Mouse (Mus musculus) heart, embryonic 11.5 days (tissue): ENCODE results near the gene Akt1. TPM values are rescaled to one million over a fixed set of nuclear protein-coding genes. Genes with fewer than 3 reads are reported as not detected.

Experiments used
- ATAC-seq: fragments of 200-750 bp; cut with Nextera tagmentation; replicated peaks from 2 replicates; pipeline ENCODE4 v1.8.0; 2017; ENCODE audit warnings: moderate library complexity; ENCODE audit not compliant: insufficient number of reproducible peaks, low FRiP score, low TSS enrichment
- H3K27ac ChIP-seq: fragments of 300-500 bp; sonication (generic); 2 replicates; pipeline ENCODE4 v1.5.1; 2014; ENCODE audit warnings: mild to moderate bottlenecking, low read depth, low read length
- H3K27me3 ChIP-seq: fragments of 300-500 bp; sonication (generic); 2 replicates; pipeline ENCODE4 v1.6.1; 2014; ENCODE audit warnings: mild to moderate bottlenecking, low read length, mixed read lengths; ENCODE audit not compliant: control insufficient read depth, insufficient read depth
- H3K36me3 ChIP-seq: fragments of 300-500 bp; sonication (generic); 2 replicates; pipeline ENCODE4 v1.6.1; 2014; ENCODE audit warnings: mild to moderate bottlenecking, low read length, moderate library complexity, mixed read lengths; ENCODE audit not compliant: control insufficient read depth, insufficient read depth
- H3K4me1 ChIP-seq: fragments of 300-500 bp; sonication (generic); 2 replicates; pipeline ENCODE4 v1.6.1; 2014; ENCODE audit warnings: low read length; ENCODE audit not compliant: control insufficient read depth, insufficient read depth
- H3K4me2 ChIP-seq: fragments of 300-500 bp; sonication (generic); 2 replicates; pipeline ENCODE4 v1.6.1; 2014; ENCODE audit warnings: mild to moderate bottlenecking, moderate library complexity
- H3K4me3 ChIP-seq: fragments of 300-500 bp; sonication (generic); 2 replicates; pipeline ENCODE4 v1.5.1; 2014; ENCODE audit warnings: low read depth, low read length
- H3K9ac ChIP-seq: fragments of 300-500 bp; sonication (generic); 2 replicates; pipeline ENCODE4 v1.6.1; 2014; ENCODE audit warnings: mild to moderate bottlenecking, low read depth, low read length, moderate library complexity
- H3K9me3 ChIP-seq: fragments of 300-500 bp; sonication (generic); replicated peaks from 2 replicates; pipeline ENCODE4 v1.6.1; 2016; ENCODE audit warnings: low read length; ENCODE audit not compliant: control insufficient read depth
- WGBS: fragments of 180-500 bp; shearing (Covaris S2); extraction: QIAGEN DNeasy Blood & Tissue Kit; methylation state at CpG from one replicate; pipeline ENCODE4 v1.1.7; 2014; ENCODE audit not compliant: insufficient replicate concordance; 5-methylcytosine and 5-hydroxymethylcytosine counted together
- polyA plus RNA-seq: library from polyadenylated mRNA; unstranded; fragments of >200 nt; fragmentation: Nextera tagmentation; extraction: Ambion mirVana; gene quantifications from 2 replicates; pipeline ENCODE4 v1.2.1, GENCODE M21; 2014

Akt1 gene
- polyA plus RNA-seq, 1 experiment from 2014 or later, result 94.2 TPM

DNA sequence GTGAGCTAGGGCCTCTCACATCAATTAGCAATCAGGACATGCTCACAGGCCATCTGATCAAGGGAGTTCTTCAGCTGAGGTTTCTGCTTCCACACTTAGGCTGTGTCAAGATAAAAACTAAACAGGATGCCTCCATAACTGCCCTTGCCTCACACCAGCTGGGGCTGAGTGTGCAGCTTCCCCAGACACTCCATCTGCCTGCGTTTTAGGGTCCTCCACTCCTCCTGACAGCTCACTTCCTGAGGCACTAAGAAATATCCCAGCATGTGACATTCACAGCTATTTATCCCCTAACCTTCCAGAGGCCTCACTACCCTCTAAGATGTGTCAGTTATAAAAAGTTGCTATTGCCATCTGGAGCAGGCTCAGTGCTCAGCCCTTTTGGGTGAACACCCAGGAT lies 43.2 kb downstream of the Akt1 start:
- Histone ChIP-seq H3K27me3 (no peaks in the 10 kb centered on the region), H3K4me1 (peaks cover 30% of the 10 kb centered on the region), H3K9me3 (no peaks in the 10 kb centered on the region), H3K27ac (no peak overlapping the region), H3K4me3 (no peak overlapping the region), H3K4me2 (no peak overlapping the region), H3K36me3 (no peaks in the 10 kb centered on the region), H3K9ac (no peak overlapping the region)
- 29% methylated on average over 1 of the region's 1 CpGs for WGBS
- no peak for ATAC-seq

DNA sequence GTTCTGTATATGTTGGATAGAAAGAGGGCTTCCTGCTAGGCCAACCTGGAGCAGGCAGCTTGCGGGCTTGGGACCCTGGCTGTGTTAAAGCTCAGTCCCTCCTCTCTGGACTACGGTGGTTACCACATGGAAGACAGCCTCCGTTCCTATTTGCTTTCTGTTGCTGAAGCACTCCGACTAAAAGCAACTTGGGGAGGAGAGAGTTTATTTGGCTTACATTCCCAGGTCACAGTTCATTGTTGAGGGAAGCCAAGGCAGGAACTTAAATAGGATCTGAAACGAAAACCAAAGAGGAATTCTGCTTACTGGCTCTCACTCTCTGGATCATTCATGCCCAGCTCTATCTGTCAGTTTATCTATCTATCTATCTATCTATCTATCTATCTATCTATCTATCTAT lies 43.9 kb downstream of the Akt1 start:
- H3K9me3 ChIP-seq, result no peaks in the 10 kb centered on the region
- WGBS, result 82% methylated on average over 5 of the region's 5 CpGs
- no peak overlapping the region for H3K4me2 ChIP-seq
- no peak for ATAC-seq
- H3K4me3 ChIP-seq, result no peak overlapping the region
- no peak overlapping the region for H3K27ac ChIP-seq
- peaks cover 37% of the 10 kb centered on the region for H3K4me1 ChIP-seq
- H3K36me3 ChIP-seq, result no peaks in the 10 kb centered on the region
- H3K9ac ChIP-seq, result no peak overlapping the region
- no peaks in the 10 kb centered on the region for H3K27me3 ChIP-seq

DNA sequence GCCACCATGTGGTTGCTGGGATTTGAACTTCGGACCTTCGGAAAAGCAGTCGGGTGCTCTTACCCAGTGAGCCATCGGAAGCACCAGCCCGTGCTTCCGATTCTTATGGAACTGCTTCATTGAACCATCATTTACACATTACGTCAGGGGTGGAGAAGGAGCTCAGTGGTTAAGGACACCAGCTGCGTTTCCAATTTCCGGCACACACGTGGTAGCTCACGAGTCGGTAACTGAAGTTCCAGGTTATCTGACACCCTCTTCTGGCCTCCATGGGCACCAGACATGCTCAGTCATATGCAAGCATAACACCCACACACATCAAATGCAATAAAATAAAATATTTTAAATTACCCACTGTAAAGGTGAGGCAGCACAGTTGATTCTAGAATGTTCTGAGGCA lies 44.7 kb downstream of the Akt1 start:
- H3K27ac ChIP-seq, result no peak overlapping the region
- no peak overlapping the region for H3K4me3 ChIP-seq
- WGBS, result 91% methylated on average over 12 of the region's 12 CpGs
- no peak for ATAC-seq
- no peak overlapping the region for H3K4me2 ChIP-seq
- no peaks in the 10 kb centered on the region for H3K36me3 ChIP-seq
- H3K27me3 ChIP-seq, result no peaks in the 10 kb centered on the region
- H3K4me1 ChIP-seq, result peaks cover 39% of the 10 kb centered on the region
- H3K9me3 ChIP-seq, result no peaks in the 10 kb centered on the region
- H3K9ac ChIP-seq, result no peak overlapping the region

DNA sequence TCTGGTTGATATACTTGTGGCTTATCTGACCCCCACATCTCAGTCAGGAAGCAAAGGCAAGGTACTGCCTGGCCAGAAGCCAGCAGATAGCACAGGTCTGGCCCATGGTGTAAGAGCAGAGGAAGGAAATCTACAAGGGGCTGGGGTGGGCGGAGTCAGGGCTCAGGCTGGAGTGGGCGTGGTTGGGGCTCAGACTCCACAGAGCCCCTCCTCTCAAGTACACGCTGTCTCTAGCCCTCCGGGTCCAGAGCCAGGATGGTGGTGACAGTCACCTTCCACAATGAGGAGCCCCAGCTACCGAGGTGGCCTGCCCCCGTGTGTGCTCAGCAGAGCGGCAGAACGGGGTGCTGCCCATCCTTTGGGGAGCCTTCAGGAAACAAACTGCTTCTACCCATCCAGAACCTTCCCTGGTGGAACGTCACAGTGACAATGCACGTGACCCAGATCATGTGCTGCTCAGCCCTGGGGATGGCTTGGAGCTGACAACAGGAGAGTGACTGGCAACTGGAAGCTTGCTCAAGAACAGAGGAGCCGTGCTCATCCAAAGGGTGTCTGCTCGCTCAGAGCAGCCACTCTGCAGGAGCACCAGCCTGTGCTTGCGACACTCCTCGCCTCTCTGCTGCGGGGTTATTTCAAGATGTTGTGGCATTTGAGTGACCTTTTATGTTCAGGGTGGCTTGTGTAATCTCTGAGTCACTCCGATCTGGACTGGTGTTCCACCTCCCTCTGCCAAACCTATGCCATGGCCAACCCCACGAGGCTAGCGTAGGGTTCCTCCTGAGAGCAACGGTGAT lies 45.6 kb downstream of the Akt1 start:
- Histone ChIP-seq H3K4me3 (peak overlapping the region; percentile 16; the same call in 1 of the 2 replicates), H3K27me3 (no peaks in the 10 kb centered on the region), H3K27ac (peak overlapping the region; percentile 46), H3K36me3 (no peaks in the 10 kb centered on the region), H3K9ac (0 out of 2 replicates have a peak overlapping the region, but pooled peaks have one; percentile 10), H3K9me3 (no peaks in the 10 kb centered on the region), H3K4me2 (peak overlapping the region; percentile 69), H3K4me1 (peaks cover 39% of the 10 kb centered on the region)
- peak; percentile 79 for ATAC-seq
- 24% methylated on average over 19 of the region's 19 CpGs for WGBS

DNA sequence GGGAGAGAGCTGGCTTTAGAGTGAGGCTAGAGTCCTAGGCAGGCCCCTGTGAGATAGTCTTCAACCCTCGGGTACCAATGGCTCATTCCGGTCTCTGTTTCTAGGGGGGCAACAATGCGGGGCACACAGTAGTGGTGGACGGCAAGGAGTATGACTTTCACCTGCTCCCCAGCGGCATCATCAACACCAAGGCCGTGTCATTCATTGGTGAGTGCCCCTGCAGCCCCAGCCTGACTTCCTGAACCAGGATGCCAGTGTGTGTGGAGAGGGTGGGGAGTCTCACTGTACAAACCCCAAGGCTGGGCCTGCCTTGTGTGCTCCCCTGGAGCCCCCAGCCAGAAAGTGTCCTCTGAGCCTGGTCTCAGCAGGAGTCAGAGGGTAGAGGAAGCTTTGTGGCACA lies 46.5 kb downstream of the Akt1 start:
- ATAC-seq, result no peak
- H3K9ac ChIP-seq, result 0 out of 2 replicates have a peak overlapping the region, but pooled peaks have one; percentile 6
- WGBS, result 78% methylated on average over 6 of the region's 6 CpGs

DNA sequence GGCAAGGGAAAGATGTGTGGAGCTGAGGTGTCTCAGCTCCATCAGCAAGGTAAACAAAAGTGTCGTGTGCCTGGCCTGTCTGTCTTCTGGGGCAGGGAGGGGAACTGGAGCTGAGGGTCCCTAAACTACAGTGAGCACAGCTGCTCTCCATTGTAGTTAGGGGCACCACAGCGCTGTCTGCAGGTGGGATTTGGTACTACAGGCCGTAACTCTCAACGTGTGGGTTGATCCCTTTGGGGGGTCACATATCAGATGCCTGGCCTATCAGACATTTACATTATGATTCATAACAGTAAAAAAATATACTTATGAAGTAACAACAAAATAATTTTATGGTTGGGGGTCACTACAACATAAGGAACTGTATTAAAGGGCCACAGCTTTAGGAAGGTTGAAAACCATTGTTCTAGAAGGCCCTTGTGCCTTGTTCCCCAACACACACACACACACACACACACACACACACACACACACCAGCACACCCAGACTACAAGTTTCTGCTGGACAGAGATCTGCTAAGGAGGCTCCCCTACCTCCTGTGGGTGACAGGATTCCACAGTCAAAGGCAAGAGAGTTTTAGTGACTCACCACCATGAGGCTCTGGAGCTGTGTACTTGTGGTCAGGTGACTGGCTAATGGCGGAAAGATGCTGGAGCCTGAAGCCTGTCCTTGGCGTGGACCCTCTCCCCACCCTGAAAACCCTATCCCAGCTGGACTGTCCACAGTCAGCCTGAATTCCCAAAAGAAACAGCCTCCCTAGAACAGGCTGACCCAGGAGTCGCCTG lies 47.4 kb downstream of the Akt1 start:
- no peaks in the 10 kb centered on the region for H3K36me3 ChIP-seq
- H3K27me3 ChIP-seq, result no peaks in the 10 kb centered on the region
- 62% methylated on average over 7 of the region's 7 CpGs for WGBS
- H3K27ac ChIP-seq, result no peak overlapping the region
- no peak overlapping the region for H3K4me2 ChIP-seq
- no peak overlapping the region for H3K4me3 ChIP-seq
- no peak overlapping the region for H3K9ac ChIP-seq
- no peaks in the 10 kb centered on the region for H3K9me3 ChIP-seq
- no peak for ATAC-seq
- H3K4me1 ChIP-seq, result peaks cover 50% of the 10 kb centered on the region

More for the DNA sequence above, 46.5 kb downstream of the Akt1 start:
- H3K36me3 ChIP-seq, result no peaks in the 10 kb centered on the region
- H3K4me2 ChIP-seq, result no peak overlapping the region
- peak overlapping the region; percentile 57 for H3K27ac ChIP-seq
- no peaks in the 10 kb centered on the region for H3K9me3 ChIP-seq
- no peaks in the 10 kb centered on the region for H3K27me3 ChIP-seq
- peaks cover 44% of the 10 kb centered on the region for H3K4me1 ChIP-seq
- no peak overlapping the region for H3K4me3 ChIP-seq

DNA sequence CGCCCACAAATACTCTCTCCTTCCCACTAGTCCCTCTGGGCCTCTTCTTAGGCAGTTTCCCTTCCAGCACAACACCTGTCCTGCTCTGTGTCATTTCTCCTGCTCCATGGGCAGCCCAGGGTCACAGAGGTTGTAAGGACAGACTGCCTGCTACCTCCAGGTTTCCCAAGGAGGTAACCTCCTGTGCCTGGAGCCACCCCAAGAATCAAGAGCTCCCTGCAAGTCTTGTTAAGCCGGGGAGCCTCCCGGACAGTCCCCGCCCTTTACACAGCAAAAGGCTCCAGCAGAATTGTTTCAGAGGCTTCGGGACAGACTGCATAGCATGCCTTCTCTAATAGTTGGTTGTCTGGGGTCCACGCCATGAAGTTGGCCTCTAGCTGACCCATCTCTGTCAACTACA lies 48.2 kb downstream of the Akt1 start:
- Histone ChIP-seq H3K4me1 (peaks cover 53% of the 10 kb centered on the region), H3K27me3 (no peaks in the 10 kb centered on the region), H3K4me3 (no peak overlapping the region), H3K9me3 (no peaks in the 10 kb centered on the region), H3K27ac (no peak overlapping the region), H3K4me2 (no peak overlapping the region), H3K36me3 (no peaks in the 10 kb centered on the region), H3K9ac (no peak overlapping the region)
- WGBS, result 67% methylated on average over 6 of the region's 6 CpGs
- ATAC-seq, result no peak

DNA sequence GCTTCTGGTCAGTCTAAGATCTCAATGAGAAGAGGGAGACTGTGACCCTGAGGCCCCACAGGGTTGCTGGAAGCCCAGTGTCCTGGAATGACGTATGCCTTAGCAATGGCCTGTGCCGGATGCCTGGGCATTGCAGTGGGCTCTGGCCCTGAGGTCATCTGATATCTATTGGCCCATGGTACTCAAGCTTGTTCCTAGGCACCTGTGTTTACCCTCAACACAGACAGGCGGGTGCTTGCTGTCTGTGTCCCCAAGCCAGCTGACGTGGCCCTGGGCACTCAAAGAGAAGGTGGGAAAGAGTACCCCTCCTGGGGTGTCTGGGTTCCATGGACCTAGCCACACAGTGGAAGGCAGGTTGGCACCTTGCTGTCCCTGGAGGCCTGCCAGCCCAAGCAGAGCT lies 49.0 kb downstream of the Akt1 start:
- WGBS, result 74% methylated on average over 4 of the region's 4 CpGs
- Histone ChIP-seq H3K9ac (no peak overlapping the region), H3K36me3 (no peaks in the 10 kb centered on the region), H3K4me2 (no peak overlapping the region), H3K9me3 (no peaks in the 10 kb centered on the region), H3K27me3 (peaks cover 4% of the 10 kb centered on the region; the same call in 1 of the 2 replicates), H3K4me1 (peaks cover 57% of the 10 kb centered on the region), H3K4me3 (no peak overlapping the region), H3K27ac (no peak overlapping the region)
- ATAC-seq, result no peak
